Mouse (Mus musculus) spleen, adult 2 months (tissue): ENCODE measurements at regions not wholly inside any gene's neighbourhood (a gene's known extent, or its start where the extent isn't known, plus 50 kb on each side); places are given as distances from the start of the nearest gene placed in this dataset.

ENCODE experiments used
- CTCF ChIP-seq: fragments of 200-500 bp; IDR thresholded peaks from 2 replicates; pipeline ENCODE4 v1.5.1; 2011; ENCODE audit warnings: mild to moderate bottlenecking, inconsistent platforms; ENCODE audit not compliant: insufficient read depth, insufficient read length, insufficient replicate concordance; ENCODE audit errors: extremely low read depth
- POLR2A ChIP-seq: fragments of 200-500 bp; IDR thresholded peaks from 2 replicates; pipeline ENCODE4 v1.6.1; 2011; ENCODE audit warnings: low read depth, low read length, inconsistent platforms

DNA sequence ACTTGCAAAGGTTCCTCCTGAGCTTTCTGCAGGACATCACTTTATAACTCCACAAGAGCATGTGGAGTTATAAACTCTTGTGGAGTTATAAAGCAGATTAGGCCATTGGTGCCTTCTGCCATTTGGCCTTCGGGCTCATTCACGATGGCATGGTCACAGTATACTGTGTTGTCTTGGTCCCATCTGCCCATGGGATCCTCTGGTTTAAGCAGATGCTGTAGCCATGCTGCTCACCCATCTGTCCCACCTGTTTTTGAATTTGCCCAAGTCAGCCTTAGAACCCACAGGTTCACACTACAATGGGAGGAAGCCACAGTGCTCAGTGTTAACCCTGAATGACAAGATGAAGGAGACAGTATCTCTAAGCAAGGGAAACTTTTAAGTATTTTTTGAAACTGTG is 124.7 kb upstream of the Etl4 start:
- TF ChIP-seq POLR2A (no peak), CTCF (no peak)
